Mouse (Mus musculus) NIH3T3 (cell line): ENCODE data around the gene Cep19.
A peak's percentile ranks its signal among the peaks of the same experiment; 100 is the strongest.
"Not testable (repeated sequence)": the region's sequence is repeated elsewhere in the genome, so short reads cannot be mapped to it uniquely, and the experiment has no call there.

Experiments
- DNase-seq: peaks from one replicate; pipeline ENCODE4 v3.0.0-alpha.2; 2012; ENCODE audit warnings: low read depth

Cep19 gene

GRCm38 (mm10) chr16:32099638-32100150, at the start of gene Cep19, which contains the start of gene Pigx:
Cep19 (plus strand) TSS chr16:32099800.
Pigx (minus strand) TSS chr16:32099740.
- peak; percentile 95 for DNase-seq

- no peak for DNase-seq
Observed at GRCm38 (mm10) chr16:32058817-32059216, 40.8 kb upstream of the Cep19 start.

- peak; percentile 32 for DNase-seq
Observed at GRCm38 (mm10) chr16:32059840-32060523, 39.6 kb upstream of the Cep19 start.

- DNase-seq, result no peak
Observed at GRCm38 (mm10) chr16:32062226-32062625, 37.4 kb upstream of the Cep19 start.

- DNase-seq, result no peak
Observed at GRCm38 (mm10) chr16:32063900-32064299, 35.7 kb upstream of the Cep19 start.

GRCm38 (mm10) chr16:32066899-32067298, 32.7 kb upstream of the Cep19 start:
- no peak for DNase-seq

GRCm38 (mm10) chr16:32068389-32069300, 31.0 kb upstream of the Cep19 start:
- DNase-seq, result peak; percentile 63

- not testable (repeated sequence) for DNase-seq
Observed at GRCm38 (mm10) chr16:32070070-32070469, 29.5 kb upstream of the Cep19 start.

- no peak for DNase-seq
Observed at GRCm38 (mm10) chr16:32075762-32076161, 23.8 kb upstream of the Cep19 start.

- DNase-seq, result peak; percentile 23
Observed at GRCm38 (mm10) chr16:32076406-32076805, 23.2 kb upstream of the Cep19 start.

GRCm38 (mm10) chr16:32077648-32078407, 21.8 kb upstream of the Cep19 start:
- DNase-seq, result peak; percentile 28

GRCm38 (mm10) chr16:32078408-32078990, 21.1 kb upstream of the Cep19 start:
- DNase-seq, result peak; percentile 66

- peak; percentile 93 for DNase-seq
Observed at GRCm38 (mm10) chr16:32078991-32079511, 20.5 kb upstream of the Cep19 start, which contains the start of gene Pak2. Pak2 (minus strand) TSS chr16:32079342.

GRCm38 (mm10) chr16:32087629-32088443, 11.8 kb upstream of the Cep19 start:
- no peak for DNase-seq

- no peak for DNase-seq
Observed at GRCm38 (mm10) chr16:32091466-32091865, 8.1 kb upstream of the Cep19 start.

- DNase-seq, result not testable (repeated sequence)
Observed at GRCm38 (mm10) chr16:32097757-32098156, 1.8 kb upstream of the Cep19 start.

GRCm38 (mm10) chr16:32098897-32099637, 533 bp upstream of the Cep19 start:
- no peak for DNase-seq

GRCm38 (mm10) chr16:32102295-32102694, 2.7 kb downstream of the Cep19 start:
- no peak for DNase-seq

- DNase-seq, result peak; percentile 38
Observed at GRCm38 (mm10) chr16:32105698-32106097, 6.1 kb downstream of the Cep19 start.
